Mouse (Mus musculus) neural tube, embryonic 10.5 days (tissue): Measurements from ENCODE around the gene Lrp11.
"Not testable (repeated sequence)": the region's sequence is repeated elsewhere in the genome, so short reads cannot be mapped to it uniquely, and the experiment has no call there.

Source experiments
- DNase-seq: peaks from one replicate; pipeline ENCODE4 v3.0.0-alpha.2; 2017; ENCODE audit warnings: low spot score; ENCODE audit errors: extremely low spot score

The Lrp11 gene

GRCm38 (mm10) chr10:7589592-7590233 is at the start of gene Lrp11:
Gene Lrp11 (plus strand): TSS chr10:7589800.
- peak; percentile 98 for DNase-seq

DNA sequence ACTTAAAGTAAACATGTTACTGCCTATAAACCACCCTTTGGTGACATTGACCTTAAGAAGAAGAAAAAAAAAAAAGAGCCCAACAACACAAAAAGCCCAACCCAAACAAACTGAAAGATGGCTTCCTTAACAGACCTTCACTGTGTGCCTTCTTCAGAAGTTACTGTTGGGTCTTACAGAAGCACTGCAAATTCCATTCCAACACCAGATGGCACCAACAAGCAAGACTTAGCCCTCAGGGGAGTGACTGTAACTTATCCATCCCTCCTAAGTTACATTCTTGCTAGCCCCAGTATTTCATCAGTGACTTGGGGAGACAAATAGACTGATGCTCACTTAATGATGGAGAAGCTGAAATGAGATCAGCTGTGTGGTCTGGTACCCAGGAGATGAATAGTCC is 11.6 kb upstream of the Lrp11 start:
- DNase-seq: no peak

GRCm38 (mm10) chr10:7581401-7581800 is 8.2 kb upstream of the Lrp11 start:
- no peak for DNase-seq

- no peak for DNase-seq
Measured at GRCm38 (mm10) chr10:7582157-7582890, 7.3 kb upstream of the Lrp11 start.

DNA sequence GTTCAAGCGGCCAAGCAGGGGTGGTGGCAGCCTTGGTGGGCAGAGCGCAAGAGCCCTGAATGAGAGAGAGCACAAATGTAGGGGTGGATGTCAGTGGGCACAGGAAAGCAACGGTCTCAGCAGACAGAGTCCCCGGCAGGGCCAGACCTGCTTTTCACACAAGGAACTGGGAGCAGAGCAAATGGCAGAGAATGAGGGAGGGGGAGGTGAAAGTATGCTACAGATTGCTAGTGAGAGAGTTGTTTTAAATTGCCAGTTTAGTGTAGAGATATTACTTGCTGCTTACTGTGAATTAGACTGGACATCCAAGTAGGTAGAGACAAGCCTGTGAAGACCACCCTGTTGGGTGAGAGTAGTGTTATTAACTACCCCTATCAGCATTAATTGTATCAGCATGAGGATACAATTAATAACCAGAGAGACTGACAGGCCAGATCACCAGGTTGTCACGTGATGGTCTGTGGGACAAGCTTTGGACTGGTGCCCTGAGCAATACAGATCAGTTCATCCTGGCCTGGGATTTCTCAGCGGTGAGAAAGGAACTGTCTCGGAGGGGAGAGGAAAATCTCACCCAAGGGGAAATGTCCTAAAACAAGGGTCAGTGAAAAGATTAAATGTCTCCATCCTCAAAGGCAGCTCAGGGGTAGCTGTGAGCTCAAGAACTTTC is 6.6 kb upstream of the Lrp11 start:
- no peak for DNase-seq

GRCm38 (mm10) chr10:7586771-7587170 is 2.8 kb upstream of the Lrp11 start:
- DNase-seq: no peak

DNA sequence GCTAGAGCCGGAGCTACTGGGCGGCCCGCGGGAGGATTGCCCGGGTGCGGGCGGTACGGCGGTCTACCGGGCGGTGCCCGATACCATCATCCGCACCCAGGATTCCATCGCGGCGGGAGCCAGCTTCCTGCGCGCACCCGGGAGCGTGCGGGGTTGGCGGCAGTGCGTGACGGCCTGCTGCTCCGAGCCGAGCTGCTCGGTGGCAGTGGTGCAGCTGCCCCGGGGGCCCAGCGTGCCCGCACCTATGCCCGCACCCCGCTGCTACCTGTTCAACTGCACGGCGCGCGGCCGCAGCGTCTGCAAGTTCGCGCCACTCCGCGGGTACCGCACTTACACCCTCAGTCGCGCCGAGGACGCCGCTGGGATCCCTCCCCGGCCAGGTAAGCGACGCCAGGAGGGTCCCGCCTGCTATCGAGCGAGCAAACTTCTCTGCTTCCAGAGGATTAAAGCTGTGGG is 662 bp downstream of the Lrp11 start:
- DNase-seq: no peak

GRCm38 (mm10) chr10:7590792-7591191 is 1.2 kb downstream of the Lrp11 start:
- DNase-seq: no peak

DNA sequence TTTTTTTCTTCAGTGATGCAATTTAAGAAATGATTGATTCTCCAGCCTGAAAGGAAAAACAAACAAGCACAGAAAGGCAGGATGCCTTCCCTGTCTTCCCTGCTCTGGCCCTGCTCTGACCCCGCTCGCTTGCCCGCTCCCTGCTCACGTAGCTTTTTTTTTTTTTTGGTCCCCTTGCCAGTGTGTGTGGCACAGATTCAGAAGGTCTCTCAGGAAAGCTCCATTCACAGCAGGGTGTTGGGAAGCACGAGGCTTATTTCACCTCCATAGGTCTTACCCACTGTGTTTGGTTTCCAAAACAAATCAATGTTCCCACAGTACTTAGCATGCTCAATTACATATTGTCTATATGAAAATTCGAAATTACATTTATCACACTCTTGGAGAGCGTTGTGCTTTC is 5.2 kb downstream of the Lrp11 start:
- no peak for DNase-seq

- no peak for DNase-seq
Measured at GRCm38 (mm10) chr10:7596251-7596650, 6.7 kb downstream of the Lrp11 start.

- DNase-seq: no peak
Measured at GRCm38 (mm10) chr10:7598177-7598576, 8.6 kb downstream of the Lrp11 start.

DNA sequence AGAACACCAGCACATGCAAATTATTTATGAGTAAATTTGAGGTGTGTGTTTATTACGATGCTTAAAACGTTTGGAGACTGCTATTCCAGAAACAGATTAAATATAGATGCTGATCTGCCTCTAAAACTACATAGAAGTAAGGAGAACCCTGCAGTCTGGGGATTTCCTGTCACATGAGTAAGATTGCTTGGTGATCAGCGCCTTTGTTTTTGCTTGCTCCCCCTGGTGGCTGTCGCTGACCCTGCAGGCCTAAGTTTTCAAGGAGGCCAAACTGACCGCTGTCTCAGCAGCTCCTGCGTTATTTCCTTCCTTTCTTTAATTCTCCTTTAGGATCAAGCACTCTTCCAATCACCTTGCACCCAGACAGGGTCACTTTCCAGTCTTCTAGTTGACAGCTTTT is 11.0 kb downstream of the Lrp11 start:
- DNase-seq: peak; percentile 76

DNA sequence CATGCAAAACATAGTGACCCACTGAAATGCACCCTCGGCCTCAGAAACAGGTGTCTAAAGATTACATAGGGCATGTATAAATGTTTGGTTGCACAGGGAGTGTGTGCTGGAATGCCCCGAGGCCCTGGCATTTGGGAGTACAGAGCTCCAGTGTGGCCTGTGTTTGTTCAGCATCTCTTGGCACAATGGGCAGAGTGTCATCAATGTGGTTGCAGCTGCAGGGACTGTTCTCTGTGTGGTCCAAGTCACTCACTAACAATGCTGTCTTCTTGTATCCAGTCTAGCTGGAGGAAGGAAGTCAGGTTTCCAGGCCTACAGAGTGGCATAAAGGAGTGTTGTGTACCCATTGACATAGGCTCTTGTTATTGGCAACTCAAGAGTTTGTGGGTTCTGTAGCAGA is 15.6 kb downstream of the Lrp11 start:
- DNase-seq: no peak

DNA sequence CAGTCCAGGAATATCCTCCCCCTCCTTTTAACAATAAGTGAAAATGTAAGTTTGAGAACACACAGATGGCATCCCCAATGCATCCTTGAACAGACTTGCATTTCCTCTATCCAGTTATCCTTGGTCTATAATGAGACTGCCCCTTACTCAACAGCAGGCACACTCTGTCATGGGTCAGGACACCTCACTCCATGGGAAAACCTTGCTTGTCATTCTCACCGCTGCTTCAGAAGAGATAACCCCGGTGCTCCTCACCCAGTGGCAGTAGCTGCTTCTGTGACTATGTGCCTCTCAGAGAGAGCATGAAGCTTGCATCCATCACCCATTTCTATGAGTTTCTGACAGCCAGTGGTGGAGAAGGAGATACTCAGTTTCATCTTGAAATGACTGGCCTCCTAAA is 16.8 kb downstream of the Lrp11 start:
- DNase-seq: no peak

- DNase-seq: no peak
Measured at GRCm38 (mm10) chr10:7608611-7609010, 19.0 kb downstream of the Lrp11 start.

- DNase-seq: no peak
Measured at GRCm38 (mm10) chr10:7611647-7612046, 22.0 kb downstream of the Lrp11 start.

GRCm38 (mm10) chr10:7612210-7612609 is 22.6 kb downstream of the Lrp11 start:
- not testable (repeated sequence) for DNase-seq

DNA sequence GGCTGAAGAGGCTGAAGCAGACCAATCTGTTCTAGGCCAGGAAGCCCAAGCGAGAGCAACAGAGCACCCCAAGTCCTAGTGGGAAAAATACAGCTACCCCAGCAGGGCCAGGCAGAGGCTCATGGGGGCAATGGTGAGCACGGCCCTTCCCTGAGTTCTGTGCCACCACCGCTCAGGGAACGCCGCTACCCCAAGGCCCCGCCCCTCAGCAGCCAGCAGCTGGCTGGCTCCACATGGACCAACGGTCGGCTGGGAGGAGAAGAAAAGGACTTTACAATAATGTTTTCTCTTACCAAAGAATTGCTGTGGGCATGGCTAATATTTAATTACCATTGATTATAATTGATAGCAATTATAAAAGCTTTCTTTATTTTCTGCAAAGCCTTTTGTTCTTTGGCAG is 25.2 kb downstream of the Lrp11 start:
- DNase-seq: no peak

DNA sequence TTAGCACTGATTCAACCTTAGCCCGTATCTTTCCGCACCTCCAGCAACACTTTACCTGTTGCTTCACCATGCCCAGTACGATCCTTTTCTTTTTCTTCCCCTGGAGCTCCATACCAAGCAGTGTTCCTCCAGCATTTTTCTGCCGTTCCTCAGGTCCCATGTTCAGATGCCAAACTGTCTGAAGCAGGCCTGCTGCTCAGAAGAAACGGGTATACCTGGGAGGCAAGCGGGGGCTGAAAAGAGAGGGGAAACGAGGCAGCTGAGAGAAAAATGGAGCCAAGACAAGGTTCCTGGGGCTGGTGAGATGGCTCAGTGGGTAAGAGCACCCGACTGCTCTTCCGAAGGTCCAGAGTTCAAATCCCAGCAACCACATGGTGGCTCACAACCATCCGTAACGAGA is 27.5 kb downstream of the Lrp11 start:
- DNase-seq: not testable (repeated sequence)

- not testable (repeated sequence) for DNase-seq
Measured at GRCm38 (mm10) chr10:7617556-7617955, 28.0 kb downstream of the Lrp11 start.

- no peak for DNase-seq
Measured at GRCm38 (mm10) chr10:7619821-7620241, 30.2 kb downstream of the Lrp11 start.

- no peak for DNase-seq
Measured at GRCm38 (mm10) chr10:7620723-7621122, 31.1 kb downstream of the Lrp11 start.
